Mouse (Mus musculus) forebrain, embryonic 10.5 days (tissue): ENCODE results near the gene Sipa1l2. TPM values are rescaled to one million over a fixed set of nuclear protein-coding genes. Genes with fewer than 3 reads are reported as not detected.

Experiments
- DNase-seq: peaks from one replicate; pipeline ENCODE4 v3.0.0-alpha.2; 2017; ENCODE audit warnings: low spot score; ENCODE audit errors: extremely low spot score
- H3K27ac ChIP-seq: fragments of 300-500 bp; sonication (generic); 2 replicates; pipeline ENCODE4 v1.5.1; 2016; ENCODE audit warnings: mild to moderate bottlenecking
- H3K27me3 ChIP-seq: fragments of 300-500 bp; sonication (generic); 2 replicates; pipeline ENCODE4 v1.6.1; 2016; ENCODE audit warnings: mild to moderate bottlenecking; ENCODE audit not compliant: poor library complexity, severe bottlenecking
- H3K36me3 ChIP-seq: fragments of 300-500 bp; sonication (generic); replicated peaks from 2 replicates; pipeline ENCODE4 v1.6.1; 2016; ENCODE audit warnings: mild to moderate bottlenecking, moderate library complexity
- H3K4me1 ChIP-seq: fragments of 300-500 bp; sonication (generic); 2 replicates; pipeline ENCODE4 v1.6.1; 2016
- H3K4me3 ChIP-seq: fragments of 300-500 bp; sonication (generic); 2 replicates; pipeline ENCODE4 v1.5.1; 2016; ENCODE audit warnings: mild to moderate bottlenecking, moderate library complexity
- H3K9me3 ChIP-seq: fragments of 300-500 bp; sonication (generic); 2 replicates; pipeline ENCODE4 v1.6.1; 2016; ENCODE audit warnings: mild to moderate bottlenecking, moderate library complexity
- WGBS: fragments of 180-500 bp; shearing (Covaris S2); methylation state at CpG from one replicate; pipeline ENCODE4 v1.1.7; 2016; 5-methylcytosine and 5-hydroxymethylcytosine counted together
- polyA plus RNA-seq: library from polyadenylated mRNA; unstranded; fragments of >200 nt; fragmentation: Nextera tagmentation; extraction: Ambion mirVana; gene quantifications from 2 replicates; pipeline ENCODE4 v1.2.1, GENCODE M21; 2016

The Sipa1l2 gene
- polyA plus RNA-seq, 1 experiment from 2014 or later, result 15.4 TPM

GRCm38 (mm10) chr8:125389756-125390505 is 179.7 kb downstream of the Sipa1l2 start:
- no peak overlapping the region for H3K27ac ChIP-seq
- WGBS, result 79% methylated on average over 13 of the region's 13 CpGs
- peaks cover 52% of the 10 kb centered on the region for H3K4me1 ChIP-seq

GRCm38 (mm10) chr8:125389280-125389679 is 180.3 kb downstream of the Sipa1l2 start:
- DNase-seq, result no peak
- H3K4me1 ChIP-seq, result peaks cover 52% of the 10 kb centered on the region
- H3K27me3 ChIP-seq, result no peaks in the 10 kb centered on the region; the same call in 1 of the 2 replicates
- no peaks in the 10 kb centered on the region for H3K36me3 ChIP-seq
- H3K4me3 ChIP-seq, result no peak overlapping the region
- WGBS, result 92% methylated on average over 5 of the region's 5 CpGs
- H3K9me3 ChIP-seq, result no peaks in the 10 kb centered on the region
- no peak overlapping the region for H3K27ac ChIP-seq

More at GRCm38 (mm10) chr8:125389756-125390505, 179.7 kb downstream of the Sipa1l2 start:
- H3K4me3 ChIP-seq, result no peak overlapping the region
- H3K36me3 ChIP-seq, result no peaks in the 10 kb centered on the region
- H3K9me3 ChIP-seq, result no peaks in the 10 kb centered on the region
- DNase-seq, result no peak
- no peaks in the 10 kb centered on the region; the same call in 1 of the 2 replicates for H3K27me3 ChIP-seq

- Histone ChIP-seq H3K4me1 (peaks cover 52% of the 10 kb centered on the region), H3K36me3 (no peaks in the 10 kb centered on the region), H3K27me3 (no peaks in the 10 kb centered on the region; the same call in 1 of the 2 replicates), H3K4me3 (no peak overlapping the region), H3K27ac (no peak overlapping the region), H3K9me3 (no peaks in the 10 kb centered on the region)
- 84% methylated on average over 13 of the region's 13 CpGs for WGBS
- no peak for DNase-seq
Observed at GRCm38 (mm10) chr8:125388404-125389180, 181.0 kb downstream of the Sipa1l2 start.

GRCm38 (mm10) chr8:125385519-125386150 is 184.0 kb downstream of the Sipa1l2 start:
- H3K36me3 ChIP-seq, result no peaks in the 10 kb centered on the region
- no peaks in the 10 kb centered on the region; the same call in 1 of the 2 replicates for H3K27me3 ChIP-seq
- peak overlapping the region; percentile 35; the same call in 1 of the 2 replicates for H3K27ac ChIP-seq
- peaks cover 40% of the 10 kb centered on the region for H3K4me1 ChIP-seq
- no peaks in the 10 kb centered on the region for H3K9me3 ChIP-seq
- DNase-seq, result peak; percentile 41
- WGBS, result 41% methylated on average over 6 of the region's 6 CpGs
- no peak overlapping the region for H3K4me3 ChIP-seq

GRCm38 (mm10) chr8:125384551-125385183 is 184.9 kb downstream of the Sipa1l2 start:
- 0 out of 2 replicates have a peak overlapping the region, but pooled peaks have one; percentile 35 for H3K27ac ChIP-seq
- 92% methylated on average over 4 of the region's 4 CpGs for WGBS

GRCm38 (mm10) chr8:125381674-125382073 is 187.9 kb downstream of the Sipa1l2 start:
- Histone ChIP-seq H3K27ac (no peak overlapping the region), H3K4me3 (no peak overlapping the region), H3K4me1 (peaks cover 24% of the 10 kb centered on the region), H3K9me3 (no peaks in the 10 kb centered on the region), H3K27me3 (no peaks in the 10 kb centered on the region; the same call in 1 of the 2 replicates), H3K36me3 (no peaks in the 10 kb centered on the region)
- 84% methylated on average over 3 of the region's 3 CpGs for WGBS
- DNase-seq, result no peak

More at GRCm38 (mm10) chr8:125384551-125385183, 184.9 kb downstream of the Sipa1l2 start:
- Histone ChIP-seq H3K4me1 (peaks cover 30% of the 10 kb centered on the region), H3K9me3 (no peaks in the 10 kb centered on the region), H3K4me3 (no peak overlapping the region), H3K27me3 (no peaks in the 10 kb centered on the region; the same call in 1 of the 2 replicates), H3K36me3 (no peaks in the 10 kb centered on the region)
- no peak for DNase-seq

- Histone ChIP-seq H3K9me3 (no peaks in the 10 kb centered on the region), H3K4me1 (peaks cover 20% of the 10 kb centered on the region), H3K36me3 (no peaks in the 10 kb centered on the region), H3K27ac (no peak overlapping the region), H3K27me3 (no peaks in the 10 kb centered on the region), H3K4me3 (no peak overlapping the region)
- no peak for DNase-seq
- 64% methylated on average over 7 of the region's 7 CpGs for WGBS
Observed at GRCm38 (mm10) chr8:125379939-125380338, 189.7 kb downstream of the Sipa1l2 start.

GRCm38 (mm10) chr8:125379156-125379555 is 190.5 kb downstream of the Sipa1l2 start:
- Histone ChIP-seq H3K27me3 (no peaks in the 10 kb centered on the region), H3K4me1 (peaks cover 20% of the 10 kb centered on the region), H3K27ac (no peak overlapping the region)

GRCm38 (mm10) chr8:125377704-125378103 is 191.9 kb downstream of the Sipa1l2 start:
- Histone ChIP-seq H3K4me3 (no peak overlapping the region), H3K27me3 (no peaks in the 10 kb centered on the region), H3K4me1 (peaks cover 20% of the 10 kb centered on the region), H3K27ac (no peak overlapping the region), H3K9me3 (0 out of 2 replicates have a peak, but pooled peaks cover 2% of the 10 kb centered on the region), H3K36me3 (no peaks in the 10 kb centered on the region)
- WGBS, result 87% methylated on average over 3 of the region's 3 CpGs
- no peak for DNase-seq

More at GRCm38 (mm10) chr8:125379156-125379555, 190.5 kb downstream of the Sipa1l2 start:
- 0 out of 2 replicates have a peak, but pooled peaks cover 2% of the 10 kb centered on the region for H3K9me3 ChIP-seq
- DNase-seq, result no peak
- no peaks in the 10 kb centered on the region for H3K36me3 ChIP-seq
- WGBS, result 88% methylated on average over 10 of the region's 10 CpGs
- H3K4me3 ChIP-seq, result no peak overlapping the region

- 86% methylated on average over 6 of the region's 6 CpGs for WGBS
- H3K9me3 ChIP-seq, result 0 out of 2 replicates have a peak, but pooled peaks cover 2% of the 10 kb centered on the region
- no peaks in the 10 kb centered on the region for H3K36me3 ChIP-seq
- H3K4me1 ChIP-seq, result peaks cover 20% of the 10 kb centered on the region
- no peak for DNase-seq
- no peak overlapping the region for H3K27ac ChIP-seq
- no peak overlapping the region for H3K4me3 ChIP-seq
- no peaks in the 10 kb centered on the region for H3K27me3 ChIP-seq
Observed at GRCm38 (mm10) chr8:125376448-125376845, 193.2 kb downstream of the Sipa1l2 start.

GRCm38 (mm10) chr8:125375659-125376447 is 193.8 kb downstream of the Sipa1l2 start:
- 50% methylated on average over 8 of the region's 8 CpGs for WGBS
- 0 out of 2 replicates have a peak, but pooled peaks cover 2% of the 10 kb centered on the region for H3K9me3 ChIP-seq
- no peak for DNase-seq

More at GRCm38 (mm10) chr8:125375659-125376447, 193.8 kb downstream of the Sipa1l2 start:
- H3K4me3 ChIP-seq, result no peak overlapping the region
- peaks cover 20% of the 10 kb centered on the region for H3K4me1 ChIP-seq
- 0 out of 2 replicates have a peak overlapping the region, but pooled peaks have one; percentile 0 for H3K27ac ChIP-seq
- no peaks in the 10 kb centered on the region for H3K36me3 ChIP-seq
- H3K27me3 ChIP-seq, result no peaks in the 10 kb centered on the region
